Comparison of ENCODE assay signal across 23 mouse cellular contexts in genomic region chr16:64794802-64795201, GRCm38 (mm10).
"Had no signal": no experiment of that assay in that cellular context is flagged by ENCODE, and none has a peak within 500 bp of the region (broad histone marks: within the 10 kb centered on the region; RNA-seq: fewer than 3 reads in every experiment).

No protein-coding gene starts in this region.

- H3K9ac ChIP-seq: kidney, embryonic 15.5 days; limb, embryonic 13.5 days; liver, embryonic 12.5 days; liver, embryonic 15.5 days; lung, embryonic 15.5 days; neural tube, embryonic 12.5 days; neural tube, embryonic 15.5 days; stomach, embryonic 15.5 days had no signal

- H3K9me3 ChIP-seq: kidney, embryonic 15.5 days; limb, embryonic 10.5 days; limb, embryonic 13.5 days; liver, embryonic 12.5 days; liver, embryonic 15.5 days; lung, embryonic 15.5 days; neural tube, embryonic 12.5 days; neural tube, embryonic 15.5 days; stomach, embryonic 15.5 days had no signal

- ATAC-seq: liver, embryonic 12.5 days had no signal

- H3K4me3 ChIP-seq: kidney, embryonic 15.5 days; limb, embryonic 10.5 days; limb, embryonic 13.5 days; liver, embryonic 12.5 days; liver, embryonic 15.5 days; lung, embryonic 15.5 days; neural tube, embryonic 12.5 days; neural tube, embryonic 15.5 days; stomach, embryonic 15.5 days had no signal

- DNase-seq: kidney, adult 11 months; kidney, adult 8-10 months; kidney, postnatal 14 days; kidney, postnatal 4 days; liver; lung, adult 18-20 months; lung, postnatal 10 days; midbrain, embryonic 14.5 days; right cerebral cortex, adult 18-20 months; right cerebral cortex, postnatal 25 days; spleen, adult 18-20 months; thymus, postnatal 36 days had no signal

- H3K4me1 ChIP-seq: kidney, embryonic 15.5 days; limb, embryonic 10.5 days; limb, embryonic 13.5 days; liver, embryonic 12.5 days; liver, embryonic 15.5 days; lung, embryonic 15.5 days; neural tube, embryonic 12.5 days; neural tube, embryonic 15.5 days; stomach, embryonic 15.5 days had no signal

- H3K27ac ChIP-seq: kidney, embryonic 15.5 days; limb, embryonic 10.5 days; limb, embryonic 13.5 days; liver, embryonic 12.5 days; liver, embryonic 15.5 days; lung, embryonic 15.5 days; macrophage; neural tube, embryonic 12.5 days; neural tube, embryonic 15.5 days; stomach, embryonic 15.5 days had no signal

- H3K4me2 ChIP-seq: kidney, embryonic 15.5 days; limb, embryonic 13.5 days; liver, embryonic 12.5 days; liver, embryonic 15.5 days; lung, embryonic 15.5 days; midbrain, embryonic 11.5 days; neural tube, embryonic 12.5 days; neural tube, embryonic 15.5 days; stomach, embryonic 15.5 days had no signal

- H3K27me3 ChIP-seq: kidney, embryonic 15.5 days; limb, embryonic 13.5 days; liver, embryonic 12.5 days; liver, embryonic 15.5 days; lung, embryonic 15.5 days; neural tube, embryonic 12.5 days; neural tube, embryonic 15.5 days; stomach, embryonic 15.5 days had no signal

- H3K36me3 ChIP-seq: kidney, embryonic 15.5 days; lung, embryonic 15.5 days; neural tube, embryonic 12.5 days; neural tube, embryonic 15.5 days; stomach, embryonic 15.5 days had no signal
